Mouse (Mus musculus) ES-Bruce4 (cell line): ENCODE measurements around the gene Efcab12.

Experiments used
- CTCF ChIP-seq: IDR thresholded peaks from one replicate; pipeline ENCODE4 v1.8.1; 2011; ENCODE audit warnings: low read depth, low read length
- POLR2A ChIP-seq: IDR thresholded peaks from one replicate; pipeline ENCODE4 v1.8.1; 2011; ENCODE audit warnings: low read length; ENCODE audit not compliant: insufficient read depth

DNA sequence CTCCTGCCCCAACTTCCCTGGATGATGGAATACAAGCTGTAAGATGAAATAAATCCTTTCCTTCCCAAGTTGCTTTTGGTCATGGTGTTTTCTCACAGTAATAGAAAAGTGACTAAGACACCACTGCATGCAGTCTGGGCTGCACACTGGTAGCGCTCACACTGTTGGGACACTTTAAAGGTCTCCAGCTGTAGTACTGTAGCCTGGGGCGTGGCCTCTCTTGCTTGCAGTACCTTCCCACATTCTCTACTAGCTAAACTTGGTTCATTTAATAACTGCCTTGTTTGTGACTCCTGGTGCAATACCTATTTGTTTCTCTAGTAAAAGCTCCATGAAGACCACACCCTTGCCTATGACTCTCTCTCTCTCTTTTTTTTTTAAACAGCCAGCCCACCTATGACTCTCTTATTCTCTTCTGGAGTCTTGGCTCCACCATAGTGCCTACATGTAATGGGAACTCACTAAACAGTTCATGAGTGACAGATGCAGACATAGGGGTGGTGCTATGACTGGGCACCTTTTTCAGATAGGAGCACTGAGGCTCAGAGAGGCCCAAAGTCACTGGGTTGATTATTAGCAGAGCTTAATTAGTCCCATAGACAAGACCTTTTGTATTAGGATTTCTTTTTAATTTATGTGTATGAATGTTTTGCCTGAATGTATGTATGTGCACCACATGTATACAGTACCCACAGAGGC is 5.9 kb downstream of the Efcab12 start:
- TF ChIP-seq CTCF (no peak), POLR2A (no peak)
